ENCODE assay signal across 8 mouse cellular contexts in the genomic region with DNA sequence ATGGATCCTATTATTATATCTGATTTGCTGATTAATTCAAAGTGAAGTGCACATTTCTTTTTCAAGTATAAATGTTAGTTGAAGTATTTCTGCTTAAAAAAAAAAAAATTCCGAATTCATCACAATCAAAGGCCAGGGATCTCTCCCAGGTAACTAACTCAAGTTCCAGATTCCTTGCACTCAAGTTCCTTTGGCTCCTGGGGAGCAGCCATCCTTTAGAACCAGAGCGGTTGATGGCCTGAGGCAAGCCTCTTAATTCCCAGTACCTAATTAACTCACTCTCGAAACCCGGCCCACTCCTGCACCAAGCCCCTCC. TPM values are rescaled to one million over a fixed set of nuclear protein-coding genes. Genes with fewer than 3 reads are reported as not detected.
DNase-seq lines count a peak whose midpoint lies in the region; ATAC-seq and TF ChIP-seq lines count a peak whose summit lies in the region.

No protein-coding gene starts in this region.

- no peaks in the 10 kb centered on the region; the same call in 1 of the 2 replicates for H3K4me1 ChIP-seq in lung, postnatal 0 days (ENCODE audit: insufficient read depth, low read depth, low read length)
- peaks cover 11% of the 10 kb centered on the region for H3K4me1 ChIP-seq in forebrain, embryonic 12.5 days
- H3K4me1 ChIP-seq in limb, embryonic 12.5 days (replicated peaks), result peaks cover 10% of the 10 kb centered on the region
- H3K4me1 ChIP-seq in olfactory bulb, adult 2 months (ENCODE audit: control insufficient read depth, insufficient read depth, low read length), result peaks cover 2% of the 10 kb centered on the region; the same call in 1 of the 2 replicates

- 0 out of 2 replicates have a peak, but pooled peaks cover 3% of the 10 kb centered on the region for H3K36me3 ChIP-seq in lung, postnatal 0 days (ENCODE audit: insufficient read depth, low read length)
- H3K36me3 ChIP-seq in forebrain, embryonic 12.5 days (replicated peaks), result peaks cover 16% of the 10 kb centered on the region
- peaks cover 15% of the 10 kb centered on the region for H3K36me3 ChIP-seq in limb, embryonic 12.5 days

- DNase-seq in lung, postnatal 0 days (ENCODE audit: low spot score), result no peak
- DNase-seq in lung, postnatal 36 days, result no peak
- no peak for DNase-seq in retina, embryonic 14.5 days (ENCODE audit: low spot score)
- no peak for DNase-seq in adrenal gland, adult 2 months
- DNase-seq in adrenal gland, postnatal 36 days, result no peak

- peak overlapping the region; percentile 95 for H3K4me3 ChIP-seq in lung, postnatal 0 days (ENCODE audit: low read depth, low read length)
- peak overlapping the region; percentile 96 for H3K4me3 ChIP-seq in forebrain, embryonic 12.5 days (replicated peaks)
- peak overlapping the region; percentile 93 for H3K4me3 ChIP-seq in limb, embryonic 12.5 days (replicated peaks)
- H3K4me3 ChIP-seq in olfactory bulb, adult 2 months (ENCODE audit: insufficient read depth, low read depth, low read length), result peak overlapping the region; percentile 72

- 5% methylated on average over 4 of the region's 4 CpGs for WGBS in lung, postnatal 0 days
- WGBS in forebrain, embryonic 12.5 days, result 2% methylated on average over 4 of the region's 4 CpGs
- under 1% methylated on average over 4 of the region's 4 CpGs for WGBS in limb, embryonic 12.5 days
- WGBS in olfactory bulb, adult 2 months, result 2% methylated on average over 4 of the region's 4 CpGs

- H3K9me3 ChIP-seq in lung, postnatal 0 days (ENCODE audit: low read length), result no peaks in the 10 kb centered on the region
- H3K9me3 ChIP-seq in forebrain, embryonic 12.5 days, result no peaks in the 10 kb centered on the region
- no peaks in the 10 kb centered on the region for H3K9me3 ChIP-seq in limb, embryonic 12.5 days

- H3K9ac ChIP-seq in lung, postnatal 0 days (replicated peaks; ENCODE audit: low read depth), result no peak overlapping the region
- no peak overlapping the region for H3K9ac ChIP-seq in forebrain, embryonic 12.5 days
- H3K9ac ChIP-seq in limb, embryonic 12.5 days (replicated peaks), result no peak overlapping the region

- no peak for ATAC-seq in lung, postnatal 0 days
- ATAC-seq in forebrain, embryonic 12.5 days (ENCODE audit: low FRiP score), result no peak
- no peak for ATAC-seq in limb, embryonic 12.5 days (ENCODE audit: insufficient number of reproducible peaks, insufficient read depth, low FRiP score, low TSS enrichment, low read depth)

- H3K4me2 ChIP-seq in lung, postnatal 0 days (replicated peaks; ENCODE audit: low read depth, low read length), result peak overlapping the region; percentile 61
- H3K4me2 ChIP-seq in forebrain, embryonic 12.5 days, result peak overlapping the region; percentile 72; the same call in 1 of the 2 replicates
- H3K4me2 ChIP-seq in limb, embryonic 12.5 days, result peak overlapping the region; percentile 72

- H3K27ac ChIP-seq in lung, postnatal 0 days (ENCODE audit: low read length), result no peak overlapping the region
- no peak overlapping the region for H3K27ac ChIP-seq in forebrain, embryonic 12.5 days
- no peak overlapping the region for H3K27ac ChIP-seq in limb, embryonic 12.5 days
- no peak overlapping the region for H3K27ac ChIP-seq in olfactory bulb, adult 2 months (ENCODE audit: insufficient read depth, low read depth, low read length)

- no peak for TF ChIP-seq CTCF in lung, postnatal 0 days (IDR thresholded peaks at IDR 0.05)
- no peak for TF ChIP-seq CTCF in olfactory bulb, adult 2 months (IDR thresholded peaks at IDR 0.05; ENCODE audit: insufficient read depth, low read depth, low read length)

- no peaks in the 10 kb centered on the region for H3K27me3 ChIP-seq in lung, postnatal 0 days (replicated peaks; ENCODE audit: insufficient read depth, low read length)
- no peaks in the 10 kb centered on the region for H3K27me3 ChIP-seq in forebrain, embryonic 12.5 days
- H3K27me3 ChIP-seq in limb, embryonic 12.5 days, result no peaks in the 10 kb centered on the region

- TF ChIP-seq EP300 in lung, postnatal 0 days (IDR thresholded peaks at IDR 0.05), result no peak

- no peak for TF ChIP-seq POLR2A in olfactory bulb, adult 2 months (IDR thresholded peaks at IDR 0.05; ENCODE audit: insufficient read depth, low read depth, low read length)

RNA-seq across cellular contexts. Expression of a gene that starts 1.9 kb away (rescaled TPM):
- 78.3 and 79.5 TPM in 2 replicates for polyA plus RNA-seq in lung, postnatal 0 days (2015; fragmentation: Nextera tagmentation; extraction: Ambion mirVana)
- 230 and 232 TPM in 2 replicates for polyA plus RNA-seq in forebrain, embryonic 12.5 days (2016; fragmentation: Nextera tagmentation; extraction: Ambion mirVana)
- 215 and 225 TPM in 2 replicates for polyA plus RNA-seq in limb, embryonic 12.5 days (2016; fragmentation: Nextera tagmentation; extraction: Ambion mirVana)
- not detected in 2 replicates for polyA plus RNA-seq in olfactory bulb, adult 2 months (2012; ENCODE audit: insufficient read depth, insufficient read length, low replicate concordance, missing spikeins)
- 10 to 100 TPM; 40.5 to 46.7 TPM for total RNA-seq in adrenal gland, adult 2 months (2021)
- polyA plus RNA-seq in adrenal gland, adult 2 months (2012; rRNA removed), result 10.5 and 12.6 TPM in 2 replicates
- total RNA-seq in adrenal gland, postnatal 36 days (2021), result 10 to 100 TPM; 43.1 to 50.6 TPM

RNA-seq across cellular contexts. Expression of a gene that starts 28.8 kb away (rescaled TPM):
- 232 and 259 TPM in 2 replicates for polyA plus RNA-seq in lung, postnatal 0 days (2015; fragmentation: Nextera tagmentation; extraction: Ambion mirVana)
- polyA plus RNA-seq in forebrain, embryonic 12.5 days (2016; fragmentation: Nextera tagmentation; extraction: Ambion mirVana), result 277 and 289 TPM in 2 replicates
- polyA plus RNA-seq in limb, embryonic 12.5 days (2016; fragmentation: Nextera tagmentation; extraction: Ambion mirVana), result 303 and 325 TPM in 2 replicates
- not detected in 2 replicates for polyA plus RNA-seq in olfactory bulb, adult 2 months (2012; ENCODE audit: insufficient read depth, insufficient read length, low replicate concordance, missing spikeins)
- 100 to 1,000 TPM; 306 to 393 TPM for total RNA-seq in adrenal gland, adult 2 months (2021)
- polyA plus RNA-seq in adrenal gland, adult 2 months (2012; rRNA removed), result 475 and 574 TPM in 2 replicates
- total RNA-seq in adrenal gland, postnatal 36 days (2021), result 100 to 1,000 TPM; 367 to 402 TPM

RNA-seq across cellular contexts. Expression of a gene that starts 29.4 kb away (rescaled TPM):
- polyA plus RNA-seq in lung, postnatal 0 days (2015; fragmentation: Nextera tagmentation; extraction: Ambion mirVana), result 15.4 and 16.1 TPM in 2 replicates
- polyA plus RNA-seq in forebrain, embryonic 12.5 days (2016; fragmentation: Nextera tagmentation; extraction: Ambion mirVana), result 36.4 and 42.5 TPM in 2 replicates
- polyA plus RNA-seq in limb, embryonic 12.5 days (2016; fragmentation: Nextera tagmentation; extraction: Ambion mirVana), result 34.1 and 39.8 TPM in 2 replicates
- polyA plus RNA-seq in olfactory bulb, adult 2 months (2012; ENCODE audit: insufficient read depth, insufficient read length, low replicate concordance, missing spikeins), result not detected in 2 replicates
- 10 to 100 TPM; 36.0 to 40.0 TPM for total RNA-seq in adrenal gland, adult 2 months (2021)
- 0.58 and 0.59 TPM in 2 replicates for polyA plus RNA-seq in adrenal gland, adult 2 months (2012; rRNA removed)
- 10 to 100 TPM; 29.6 to 36.2 TPM for total RNA-seq in adrenal gland, postnatal 36 days (2021)

Comparison
In these comparisons a context has a peak if more than half of its experiments do, and no peak if none do; other contexts are left out.
1. RNA of a gene that starts 1.9 kb away (polyA plus RNA-seq): 230 to 232 TPM in forebrain, embryonic 12.5 days, 215 to 225 TPM in limb, embryonic 12.5 days, 78.3 to 79.5 TPM in lung, postnatal 0 days and 10.5 to 12.6 TPM in adrenal gland, adult 2 months; not detected in olfactory bulb, adult 2 months; every median in the first group is over 10 times any median in the second.
2. RNA of a gene that starts 29.4 kb away (polyA plus RNA-seq): 36.4 to 42.5 TPM in forebrain, embryonic 12.5 days, 34.1 to 39.8 TPM in limb, embryonic 12.5 days and 15.4 to 16.1 TPM in lung, postnatal 0 days; 0.58 to 0.59 TPM in adrenal gland, adult 2 months and not detected in olfactory bulb, adult 2 months; every median in the first group is over 10 times any median in the second.
3. Peak in every context shown above with its lines, with median percentiles within 50 percentile points of each other: H3K4me2 ChIP-seq and H3K4me3 ChIP-seq.